In genomic region chr9:75282830-75283229, GRCm38 (mm10) we compare ENCODE assay signal across 8 mouse cellular contexts. TPM values are rescaled to one million over a fixed set of nuclear protein-coding genes. Genes with fewer than 3 reads are reported as not detected.
A peak's percentile ranks its signal among the peaks of the same experiment; 100 is the strongest.
DNase-seq lines count a peak whose midpoint lies in the region; ATAC-seq and TF ChIP-seq lines count a peak whose summit lies in the region.

No protein-coding gene starts in this region.

- no peak overlapping the region for H3ac ChIP-seq in C2C12 (ENCODE audit: control insufficient read depth, insufficient read length, low read depth)

- no peak overlapping the region for H3K9ac ChIP-seq in forebrain, embryonic 14.5 days (ENCODE audit: low read length)
- no peak overlapping the region for H3K9ac ChIP-seq in kidney, postnatal 0 days (ENCODE audit: low read depth, low read length)

- WGBS in forebrain, embryonic 14.5 days = 8% methylated on average over 3 of the region's 3 CpGs
- WGBS in kidney, postnatal 0 days = 11% methylated on average over 3 of the region's 3 CpGs

- no peaks in the 10 kb centered on the region for H3K79me2 ChIP-seq in C2C12 (ENCODE audit: control insufficient read depth, insufficient read depth)

- no peaks in the 10 kb centered on the region for H3K4me1 ChIP-seq in bone marrow macrophage, adult 2 months (ENCODE audit: control insufficient read depth, insufficient read depth, low read length)
- H3K4me1 ChIP-seq in forebrain, embryonic 14.5 days (ENCODE audit: control insufficient read depth, insufficient read depth, low read length) = no peaks in the 10 kb centered on the region
- no peaks in the 10 kb centered on the region for H3K4me1 ChIP-seq in kidney, postnatal 0 days (replicated peaks; ENCODE audit: insufficient read depth, low read length)

- H3K36me3 ChIP-seq in C2C12 (ENCODE audit: control insufficient read depth, insufficient read depth) = no peaks in the 10 kb centered on the region
- H3K36me3 ChIP-seq in forebrain, embryonic 14.5 days (ENCODE audit: control insufficient read depth, insufficient read depth, low read length) = no peaks in the 10 kb centered on the region
- no peaks in the 10 kb centered on the region for H3K36me3 ChIP-seq in kidney, postnatal 0 days (ENCODE audit: insufficient read depth, low read length)

- peak; percentile 60 for ATAC-seq in forebrain, embryonic 14.5 days
- no peak for ATAC-seq in kidney, postnatal 0 days (replicated peaks; ENCODE audit: low FRiP score, low read depth)

- peak; percentile 56 for TF ChIP-seq CTCF in C2C12 (IDR thresholded peaks at IDR 0.05; ENCODE audit: control insufficient read depth, insufficient read depth, insufficient read length)
- peak; percentile 49 for TF ChIP-seq CTCF in bone marrow macrophage, adult 2 months (IDR thresholded peaks at IDR 0.05; ENCODE audit: low read depth, low read length)
- TF ChIP-seq CTCF in kidney, postnatal 0 days (IDR thresholded peaks at IDR 0.05; ENCODE audit: low read depth) = peak; percentile 83

- no peaks in the 10 kb centered on the region for H3K9me3 ChIP-seq in forebrain, embryonic 14.5 days (replicated peaks; ENCODE audit: control insufficient read depth, low read length)
- H3K9me3 ChIP-seq in kidney, postnatal 0 days (replicated peaks; ENCODE audit: low read length) = no peaks in the 10 kb centered on the region

- no peak overlapping the region for H3K27ac ChIP-seq in bone marrow macrophage, adult 2 months (ENCODE audit: insufficient read depth, low read depth, low read length)
- H3K27ac ChIP-seq in forebrain, embryonic 14.5 days (ENCODE audit: low read depth, low read length) = no peak overlapping the region
- no peak overlapping the region for H3K27ac ChIP-seq in kidney, postnatal 0 days

- H3K4me2 ChIP-seq in forebrain, embryonic 14.5 days (ENCODE audit: low read length) = no peak overlapping the region
- no peak overlapping the region for H3K4me2 ChIP-seq in kidney, postnatal 0 days (ENCODE audit: low read length)

- DNase-seq in embryo, embryonic 10 days (ENCODE audit: low spot score) = peak; percentile 80
- no peak for DNase-seq in embryo, embryonic 9.5 days (ENCODE audit: extremely low spot score)
- DNase-seq in forebrain, embryonic 14.5 days (ENCODE audit: low spot score) = peak; percentile 81
- peak; percentile 79 for DNase-seq in kidney, postnatal 0 days (ENCODE audit: low spot score)
- peak; percentile 47 for DNase-seq in lung, postnatal 10 days
- DNase-seq in right cerebral cortex, postnatal 4 days = peak; percentile 43

- no peak for TF ChIP-seq POLR2A in bone marrow macrophage, adult 2 months (IDR thresholded peaks at IDR 0.05; ENCODE audit: borderline replicate concordance, low read depth, low read length)

- no peak overlapping the region for H3K4me3 ChIP-seq in C2C12 (ENCODE audit: insufficient read depth, poor library complexity, severe bottlenecking)
- H3K4me3 ChIP-seq in bone marrow macrophage, adult 2 months (ENCODE audit: insufficient read depth, low read length) = no peak overlapping the region
- H3K4me3 ChIP-seq in forebrain, embryonic 14.5 days (ENCODE audit: low read depth, low read length) = no peak overlapping the region
- no peak overlapping the region for H3K4me3 ChIP-seq in kidney, postnatal 0 days (replicated peaks; ENCODE audit: low read depth, low read length)

- no peaks in the 10 kb centered on the region for H3K79me3 ChIP-seq in C2C12 (ENCODE audit: low read depth)

- H3K27me3 ChIP-seq in C2C12 (ENCODE audit: control insufficient read depth, insufficient read depth, insufficient read length) = peaks cover 17% of the 10 kb centered on the region
- no peaks in the 10 kb centered on the region for H3K27me3 ChIP-seq in forebrain, embryonic 14.5 days (replicated peaks; ENCODE audit: control insufficient read depth, insufficient read depth, low read length)
- H3K27me3 ChIP-seq in kidney, postnatal 0 days (ENCODE audit: insufficient read depth, low read length) = no peaks in the 10 kb centered on the region

TF ChIP-seq in C2C12, 6 proteins besides CTCF, POLR2A, EP300 and RAD21:
- no peak for TF ChIP-seq USF1 (IDR thresholded peaks at IDR 0.05; ENCODE audit: low read depth)
- TF ChIP-seq MYOG (IDR thresholded peaks at IDR 0.05; ENCODE audit: control insufficient read depth, extremely low read depth, insufficient read length) = no peak
- TF ChIP-seq FOSL1 (IDR thresholded peaks at IDR 0.05; ENCODE audit: insufficient read depth, low read length, poor library complexity, severe bottlenecking) = no peak
- TF ChIP-seq MAX (IDR thresholded peaks at IDR 0.05) = no peak
- no peak for TF ChIP-seq MYOD1 (IDR thresholded peaks at IDR 0.05; ENCODE audit: control insufficient read depth, insufficient read length, low read depth)
- TF ChIP-seq CEBPB (IDR thresholded peaks at IDR 0.05; ENCODE audit: low read depth) = peak; percentile 56

RNA-seq across cellular contexts. Expression of gene Gnb5, which starts 23.3 kb away (rescaled TPM):
- 7.2 TPM for polyA plus RNA-seq in C2C12 (2012; fragmentation: generic; extraction: Trizol)
- 6.7 and 7.0 TPM in 2 replicates for polyA plus RNA-seq in bone marrow macrophage, adult 2 months (2012; ENCODE audit: insufficient read depth, insufficient read length, missing spikeins)
- polyA plus RNA-seq in forebrain, embryonic 14.5 days (2014; fragmentation: Nextera tagmentation; extraction: Ambion mirVana) = 53.2 and 57.5 TPM in 2 replicates
- polyA plus RNA-seq in kidney, postnatal 0 days (2015; fragmentation: Nextera tagmentation; extraction: Ambion mirVana) = 35.0 and 37.6 TPM in 2 replicates

RNA-seq across cellular contexts. Expression of gene Myo5c, which starts 51.0 kb away (rescaled TPM):
- 0.01 TPM for polyA plus RNA-seq in C2C12 (2012; fragmentation: generic; extraction: Trizol)
- 0.13 TPM in 1 of 2 replicates, not detected in the other for polyA plus RNA-seq in bone marrow macrophage, adult 2 months (2012; ENCODE audit: insufficient read depth, insufficient read length, missing spikeins)
- polyA plus RNA-seq in forebrain, embryonic 14.5 days (2014; fragmentation: Nextera tagmentation; extraction: Ambion mirVana) = 0.10 and 0.14 TPM in 2 replicates
- 2.4 and 3.5 TPM in 2 replicates for polyA plus RNA-seq in kidney, postnatal 0 days (2015; fragmentation: Nextera tagmentation; extraction: Ambion mirVana)
